Mouse (Mus musculus): ENCODE measurements around the gene Tns4.

Tns4 gene

DNA sequence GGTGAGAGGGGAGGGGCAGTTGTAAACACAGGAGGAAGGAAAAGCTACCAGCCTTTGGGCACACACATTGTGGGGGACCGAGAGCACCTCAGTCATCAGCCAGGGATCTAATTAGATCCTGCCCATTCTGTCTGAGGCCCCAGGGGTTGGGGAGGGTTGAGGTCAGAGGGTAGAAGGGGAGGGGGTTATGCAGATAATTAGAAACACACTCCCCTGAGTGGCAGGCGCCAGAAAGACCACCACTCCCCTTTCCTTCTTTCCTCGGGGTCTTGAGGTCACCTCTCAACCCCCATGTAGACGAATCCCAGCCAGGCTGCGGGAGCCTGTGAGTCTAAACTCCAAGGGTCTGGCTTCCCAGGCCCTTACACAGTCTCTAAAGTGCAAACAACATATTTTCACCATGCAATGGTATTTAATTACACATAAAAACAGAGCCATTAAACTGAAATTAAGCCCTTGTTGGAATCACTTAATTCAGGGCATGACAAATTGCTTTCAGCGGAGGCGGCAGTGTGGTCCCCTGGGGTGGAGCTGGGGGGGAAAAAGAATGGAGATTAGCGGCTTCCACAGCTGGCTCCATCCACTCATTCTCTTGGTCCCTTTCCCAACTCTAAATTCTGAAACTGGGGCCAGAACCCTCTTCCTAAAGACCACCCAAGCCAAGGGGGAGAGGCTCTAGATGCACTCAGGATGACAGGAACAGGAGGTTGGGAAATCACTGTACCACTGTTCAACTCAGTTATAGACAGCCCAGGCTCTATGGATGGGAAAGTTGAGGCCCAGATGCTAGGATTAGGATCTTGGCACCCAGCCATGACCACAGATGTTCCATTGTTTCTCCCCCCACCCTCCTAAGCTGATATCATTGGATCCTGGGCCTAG, 33.3 kb downstream of the Tns4 start:
- no peak for TF ChIP-seq GATA4 (IDR thresholded peaks at IDR 0.05; ENCODE audit: insufficient replicate concordance, low read length)

DNA sequence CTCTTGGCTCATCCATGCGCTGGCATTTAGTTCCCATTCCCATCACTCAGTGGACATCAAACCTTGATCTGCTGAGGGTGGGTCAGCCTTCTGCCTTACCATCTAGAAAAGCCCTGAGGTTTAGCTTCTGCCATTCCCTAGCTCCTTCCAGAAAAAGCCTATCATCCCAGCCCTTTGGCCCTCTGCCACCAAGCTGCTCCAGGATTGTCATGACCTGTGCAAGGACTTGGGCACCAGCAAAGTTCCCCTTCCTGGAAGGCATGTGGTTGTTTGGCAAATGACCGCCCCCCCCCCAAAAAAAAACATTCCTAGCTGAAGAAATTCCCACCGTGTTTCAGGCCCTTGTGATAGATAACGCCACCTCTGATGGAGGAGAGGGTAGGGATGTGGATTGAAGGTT, 34.0 kb downstream of the Tns4 start:
- no peak for TF ChIP-seq GATA4 (IDR thresholded peaks at IDR 0.05; ENCODE audit: insufficient replicate concordance, low read length)

DNA sequence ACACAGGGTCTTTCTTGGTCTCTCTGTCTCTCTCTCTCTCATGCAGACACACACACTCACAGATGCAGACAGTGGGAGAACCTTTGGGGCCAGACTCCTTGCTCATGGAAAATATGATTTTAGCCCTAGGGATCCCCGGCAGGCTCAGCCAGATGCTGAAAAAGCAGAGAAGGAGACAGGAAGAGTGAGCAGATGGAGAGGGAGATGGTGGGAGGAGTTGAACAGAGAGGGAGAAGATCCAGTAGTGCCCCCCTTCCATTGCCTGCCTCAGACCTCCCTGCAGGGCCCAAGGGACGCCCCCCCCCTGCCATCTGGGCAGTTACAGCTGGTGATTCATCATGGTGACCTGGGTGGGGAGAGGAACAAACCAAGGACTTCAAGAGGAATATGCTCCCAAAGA, 41.5 kb downstream of the Tns4 start:
- TF ChIP-seq GATA4 (IDR thresholded peaks at IDR 0.05; ENCODE audit: insufficient replicate concordance, low read length): no peak

DNA sequence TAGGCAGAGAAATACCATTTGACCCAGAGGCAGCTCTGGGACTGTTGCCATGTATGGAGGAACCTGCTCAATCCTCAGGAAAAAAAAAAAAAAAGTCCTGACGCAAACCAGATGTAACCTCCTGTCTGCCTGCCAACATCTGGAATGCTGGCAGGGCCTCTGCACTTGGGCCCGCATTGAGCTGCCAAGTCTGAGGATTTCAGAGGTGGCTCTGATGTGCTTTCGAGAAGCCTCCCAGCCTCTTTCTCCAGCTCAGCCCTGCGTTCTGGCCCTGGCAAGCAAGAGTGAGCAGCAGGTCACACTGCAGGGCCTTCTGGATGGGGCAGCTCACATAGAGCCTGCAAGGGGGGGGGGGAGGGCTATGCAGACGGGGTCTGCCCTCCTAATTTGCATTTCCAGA, 42.0 kb downstream of the Tns4 start:
- TF ChIP-seq GATA4 (IDR thresholded peaks at IDR 0.05; ENCODE audit: insufficient replicate concordance, low read length): no peak

DNA sequence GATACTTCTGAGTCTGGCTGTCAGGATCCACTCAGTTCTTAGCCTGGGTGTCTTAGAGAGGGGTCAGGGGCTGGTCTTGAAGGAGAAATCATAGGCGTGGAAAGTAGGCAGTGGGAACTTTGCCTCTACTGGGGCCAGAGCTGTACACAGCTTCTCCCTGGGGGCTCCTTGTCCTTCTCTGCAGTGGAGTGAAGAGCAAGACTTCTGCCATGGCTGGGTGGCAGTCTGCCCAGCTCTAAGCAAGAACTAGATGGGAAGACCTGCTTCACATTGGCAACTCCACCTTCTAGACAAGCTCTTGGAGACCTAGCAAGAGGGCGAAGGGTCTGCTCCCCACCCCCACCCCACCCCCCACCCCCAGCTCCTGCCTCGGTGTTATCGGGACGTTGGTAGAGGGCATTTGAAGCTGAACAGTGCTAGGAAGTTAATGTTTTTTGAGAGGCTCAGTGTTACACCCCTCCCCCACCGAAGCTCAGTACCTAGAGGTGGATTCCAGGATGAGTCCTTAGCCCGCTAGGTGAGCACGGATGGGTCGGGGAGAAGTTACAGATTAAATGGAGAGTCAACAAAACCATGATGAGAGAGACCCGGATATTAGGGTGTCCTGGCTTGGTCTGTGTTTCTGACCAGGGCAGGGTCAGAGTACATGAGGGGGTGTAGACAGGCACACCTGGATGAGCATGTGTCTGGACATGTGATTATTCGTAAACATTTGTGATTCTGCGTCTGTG, 43.8 kb downstream of the Tns4 start:
- TF ChIP-seq GATA4 (IDR thresholded peaks at IDR 0.05; ENCODE audit: insufficient replicate concordance, low read length): peak; percentile 42; the same call in 1 of the 2 replicates

DNA sequence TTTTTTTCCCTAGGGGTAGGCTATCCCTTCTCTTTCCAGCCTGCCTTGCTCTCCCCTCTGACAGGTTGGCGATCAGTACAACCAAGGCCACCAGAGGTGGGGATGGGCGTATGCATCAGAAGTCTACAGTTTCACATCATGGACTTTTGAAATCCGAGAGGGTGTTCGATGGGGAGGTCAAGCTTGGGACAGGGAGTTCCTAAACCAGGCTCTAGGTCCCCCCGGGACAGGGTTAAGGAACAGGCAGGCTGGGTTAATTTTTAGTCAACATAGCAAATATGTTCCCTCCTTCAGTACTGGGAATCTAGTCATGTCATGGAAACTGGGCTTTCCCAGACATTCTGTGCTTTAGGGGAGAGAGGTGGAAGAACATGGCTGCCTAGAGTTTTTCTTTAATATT, 44.8 kb downstream of the Tns4 start:
- no peak for TF ChIP-seq GATA4 (IDR thresholded peaks at IDR 0.05; ENCODE audit: insufficient replicate concordance, low read length)

DNA sequence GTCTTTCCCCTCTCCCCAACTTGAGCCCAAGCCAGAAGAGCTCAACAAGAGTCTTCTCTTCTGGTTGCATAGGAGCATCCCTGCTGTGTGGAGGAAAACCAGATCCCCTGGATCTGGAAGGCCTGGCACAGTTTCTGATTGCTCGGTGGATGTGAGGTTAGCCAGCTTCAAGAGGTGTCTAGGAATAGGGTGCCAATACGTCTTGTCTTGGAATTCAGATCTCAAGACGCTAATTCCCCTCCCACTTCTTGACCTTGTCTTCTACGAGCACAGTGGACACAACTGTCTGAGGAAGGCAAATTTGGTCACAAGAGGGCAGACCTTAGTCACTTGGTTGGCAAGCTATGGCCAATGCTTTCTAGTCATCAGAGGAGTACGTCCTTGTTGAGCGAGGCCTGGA, 45.5 kb downstream of the Tns4 start:
- TF ChIP-seq GATA4 (IDR thresholded peaks at IDR 0.05; ENCODE audit: insufficient replicate concordance, low read length): no peak

DNA sequence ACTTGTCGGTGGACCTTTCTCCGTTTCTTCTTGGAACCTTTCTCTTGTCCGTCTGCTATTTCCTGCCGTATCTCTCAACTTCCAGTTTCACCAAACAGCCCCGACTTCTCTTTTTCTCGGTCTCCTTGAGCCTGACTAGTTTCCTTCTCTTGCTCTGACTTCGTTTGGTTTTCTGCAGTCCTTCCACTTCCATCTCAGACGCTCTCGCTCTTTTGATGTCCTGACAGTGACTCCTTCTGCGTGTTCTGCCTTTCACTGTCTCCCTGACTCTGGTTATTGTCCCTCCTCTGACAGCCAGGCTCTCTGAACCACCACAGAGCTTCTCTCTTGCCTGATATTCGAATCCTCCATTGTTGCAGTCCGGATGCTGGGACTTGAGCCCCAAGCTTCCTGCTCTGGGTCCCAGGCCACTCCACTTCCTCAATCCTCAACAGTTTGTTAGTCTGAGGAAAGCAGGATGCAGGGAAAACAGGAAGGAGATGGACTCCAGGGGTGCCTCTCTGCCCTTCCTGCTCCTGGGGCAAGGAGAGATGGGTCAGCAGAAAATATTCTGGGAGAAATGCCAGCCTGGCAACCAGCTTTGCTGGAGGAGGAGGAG, 46.2 kb downstream of the Tns4 start:
- no peak; the same call in 1 of the 2 replicates for TF ChIP-seq GATA4 (IDR thresholded peaks at IDR 0.05; ENCODE audit: insufficient replicate concordance, low read length)

DNA sequence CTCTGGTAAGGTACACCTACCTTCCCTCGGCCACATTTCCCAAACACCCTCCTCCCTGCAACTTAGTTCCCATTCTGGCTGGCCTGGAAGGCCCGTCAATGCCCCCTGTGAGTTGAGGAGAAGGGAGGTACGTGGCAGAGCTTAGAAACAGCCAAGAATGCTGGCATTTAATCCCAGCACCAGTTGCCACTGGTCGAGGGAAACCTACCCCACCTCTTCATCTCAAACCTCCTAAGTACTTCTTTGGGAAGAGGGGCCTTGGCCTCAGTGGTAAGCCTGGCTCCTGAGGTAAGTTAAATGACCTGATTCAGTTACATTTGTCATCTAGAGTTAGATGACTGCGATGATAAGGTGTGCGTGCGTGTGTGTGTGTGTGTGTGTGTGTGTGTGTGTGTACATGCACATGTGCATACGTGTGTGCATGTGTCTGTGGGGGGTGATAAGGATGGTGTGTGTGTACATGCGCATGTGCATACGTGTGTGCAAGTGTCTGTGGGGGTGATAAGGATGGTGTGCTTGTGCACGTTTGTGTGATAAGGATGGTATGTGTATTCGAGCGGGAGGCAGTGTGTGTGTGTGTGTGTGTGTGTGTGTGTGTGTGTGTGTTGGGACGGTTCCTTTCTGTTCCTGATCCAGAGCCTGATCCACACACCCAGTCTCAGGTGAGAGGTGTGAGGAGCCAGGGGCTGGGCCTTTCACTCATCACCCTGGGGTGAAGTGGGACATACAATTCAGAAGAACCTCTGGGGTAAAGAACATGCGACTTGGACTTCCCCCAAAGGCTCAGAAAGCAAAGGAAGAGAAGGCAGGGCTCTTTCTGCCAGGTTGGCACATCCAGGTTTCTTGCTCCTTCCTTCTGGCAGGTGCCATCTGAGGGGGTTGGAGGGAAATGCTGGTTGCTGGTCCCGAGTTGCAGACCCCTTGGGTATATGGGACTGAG, 47.0 kb downstream of the Tns4 start:
- peak; percentile 80 for TF ChIP-seq GATA4 (IDR thresholded peaks at IDR 0.05; ENCODE audit: insufficient replicate concordance, low read length)

DNA sequence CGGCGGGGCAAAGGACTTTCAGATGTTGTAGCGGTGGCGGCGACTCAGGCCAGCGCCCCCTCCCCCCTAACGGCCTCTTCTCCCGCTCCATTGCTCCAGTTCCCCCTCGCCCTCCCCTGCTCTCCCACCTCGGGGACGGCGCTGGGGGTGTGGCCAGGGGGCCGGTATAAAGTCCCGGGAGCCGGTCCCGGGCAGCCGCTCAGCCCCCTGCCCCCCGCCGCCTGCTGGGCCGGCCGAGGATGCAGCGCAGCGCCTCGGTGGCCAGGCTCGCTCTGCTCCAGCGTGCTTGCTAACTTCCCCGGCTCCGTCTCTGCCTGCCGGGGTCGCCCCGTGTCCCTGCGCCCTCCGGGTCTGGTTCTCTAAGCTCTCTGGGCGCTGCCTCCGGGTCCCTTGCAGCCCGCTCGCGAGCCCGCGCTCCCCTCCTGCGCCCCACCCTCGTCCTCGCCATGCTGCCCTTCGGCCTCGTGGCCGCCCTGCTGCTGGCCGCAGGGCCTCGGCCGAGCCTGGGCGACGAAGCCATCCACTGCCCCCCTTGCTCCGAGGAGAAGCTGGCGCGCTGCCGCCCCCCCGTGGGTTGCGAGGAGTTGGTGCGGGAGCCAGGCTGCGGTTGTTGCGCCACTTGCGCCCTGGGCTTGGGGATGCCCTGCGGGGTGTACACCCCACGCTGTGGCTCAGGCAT, 47.9 kb downstream of the Tns4 start, which contains the start of gene Igfbp4:
Igfbp4 (plus strand) TSS at position 194 of the 679 bp plus-strand sequence.
- TF ChIP-seq GATA4 (IDR thresholded peaks at IDR 0.05; ENCODE audit: insufficient replicate concordance, low read length): no peak

DNA sequence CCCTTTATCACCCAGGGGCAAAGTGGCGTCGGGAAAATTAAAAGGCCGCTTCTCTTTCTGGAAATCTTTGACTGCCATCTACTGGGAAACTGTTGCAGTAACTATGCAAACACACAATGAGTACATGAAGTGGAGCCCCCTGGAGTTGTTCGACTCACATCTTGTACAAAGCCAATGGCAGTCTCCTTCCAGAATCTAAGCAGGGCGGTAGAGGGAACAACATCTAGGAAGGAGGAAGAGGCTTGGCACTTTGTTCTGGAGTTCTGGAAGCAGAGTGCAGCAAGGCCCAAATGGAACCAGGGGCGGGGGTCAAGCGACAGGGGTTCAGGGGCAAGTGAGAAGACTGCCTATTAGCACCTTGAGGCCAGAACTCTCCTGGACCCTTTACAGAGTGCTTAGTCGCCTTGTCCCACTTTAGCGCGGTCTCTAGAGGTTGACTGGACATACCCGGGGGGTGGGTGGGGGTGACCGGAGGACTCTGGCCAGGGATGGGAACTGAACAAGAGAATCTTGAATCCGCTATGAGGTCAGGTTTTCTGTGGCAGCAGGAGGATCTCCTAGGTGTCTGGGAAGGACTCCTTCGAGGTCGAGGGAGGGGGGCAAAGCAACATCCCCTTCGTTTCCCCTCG, 48.6 kb downstream of the Tns4 start:
- no peak for TF ChIP-seq GATA4 (IDR thresholded peaks at IDR 0.05; ENCODE audit: insufficient replicate concordance, low read length)

DNA sequence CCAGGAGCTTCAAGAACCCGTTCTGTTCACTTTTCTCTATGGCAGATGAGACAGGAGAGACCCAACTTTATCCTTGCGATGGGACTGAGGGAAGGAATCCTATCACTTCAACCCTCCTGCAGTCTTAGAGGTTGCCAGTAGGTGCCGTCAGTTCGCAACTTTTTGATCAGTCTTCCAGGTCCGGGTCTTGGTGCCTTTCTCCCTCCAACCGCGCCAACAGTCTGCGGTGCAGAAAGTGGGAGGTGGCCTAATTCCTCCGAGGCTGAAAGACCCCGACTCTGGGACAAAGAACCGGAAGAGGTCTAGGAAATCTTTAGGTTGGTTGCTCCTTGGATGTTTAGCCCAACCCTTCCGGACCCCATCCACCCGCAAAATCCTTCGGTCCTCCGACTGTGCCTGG, 49.3 kb downstream of the Tns4 start:
- TF ChIP-seq GATA4 (IDR thresholded peaks at IDR 0.05; ENCODE audit: insufficient replicate concordance, low read length): no peak

DNA sequence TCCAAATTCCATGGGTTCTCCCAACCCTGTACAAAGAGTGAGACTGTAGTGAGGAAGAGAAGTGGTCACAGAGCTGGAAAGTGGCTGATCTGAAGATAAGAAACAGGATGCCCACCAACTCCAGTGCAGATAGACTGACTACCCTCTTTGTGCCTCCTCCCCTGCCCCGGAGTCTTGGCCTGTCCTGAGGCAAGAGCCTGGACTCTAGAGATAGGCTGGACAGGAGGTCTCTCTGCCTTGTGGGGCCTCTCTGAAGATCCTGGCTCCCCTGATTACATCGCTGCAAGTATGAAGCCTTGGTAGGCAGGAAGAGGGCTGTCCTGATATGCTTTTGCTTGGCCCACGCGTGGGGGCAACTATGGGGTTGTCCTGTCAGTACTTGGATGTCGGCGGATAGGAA, 52.9 kb downstream of the Tns4 start:
- no peak for TF ChIP-seq GATA4 (IDR thresholded peaks at IDR 0.05; ENCODE audit: insufficient replicate concordance, low read length)

DNA sequence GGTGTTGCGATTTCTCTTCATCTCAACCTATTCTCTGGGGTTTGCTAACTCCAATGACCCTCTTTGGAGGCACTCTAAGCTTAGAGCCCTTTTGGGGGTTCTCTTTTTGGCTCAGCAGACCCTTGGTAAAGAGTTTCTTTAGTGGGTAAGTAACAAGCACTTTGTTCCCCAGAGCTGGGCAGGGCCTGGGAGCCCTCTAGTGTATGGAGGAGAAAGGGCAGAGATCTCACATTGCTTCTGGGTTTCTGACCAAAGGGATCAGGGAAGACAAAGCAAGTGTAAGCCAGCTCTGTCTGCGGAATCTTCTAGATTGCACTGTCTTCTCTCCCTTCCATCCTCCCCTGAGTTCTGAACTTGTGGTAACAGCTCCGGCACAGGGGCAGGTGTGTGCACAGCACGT, 53.8 kb downstream of the Tns4 start:
- no peak for TF ChIP-seq GATA4 (IDR thresholded peaks at IDR 0.05; ENCODE audit: insufficient replicate concordance, low read length)

Data from liver, adult (tissue).